Comparison of ENCODE assay signal across 8 mouse cellular contexts in the genomic region with DNA sequence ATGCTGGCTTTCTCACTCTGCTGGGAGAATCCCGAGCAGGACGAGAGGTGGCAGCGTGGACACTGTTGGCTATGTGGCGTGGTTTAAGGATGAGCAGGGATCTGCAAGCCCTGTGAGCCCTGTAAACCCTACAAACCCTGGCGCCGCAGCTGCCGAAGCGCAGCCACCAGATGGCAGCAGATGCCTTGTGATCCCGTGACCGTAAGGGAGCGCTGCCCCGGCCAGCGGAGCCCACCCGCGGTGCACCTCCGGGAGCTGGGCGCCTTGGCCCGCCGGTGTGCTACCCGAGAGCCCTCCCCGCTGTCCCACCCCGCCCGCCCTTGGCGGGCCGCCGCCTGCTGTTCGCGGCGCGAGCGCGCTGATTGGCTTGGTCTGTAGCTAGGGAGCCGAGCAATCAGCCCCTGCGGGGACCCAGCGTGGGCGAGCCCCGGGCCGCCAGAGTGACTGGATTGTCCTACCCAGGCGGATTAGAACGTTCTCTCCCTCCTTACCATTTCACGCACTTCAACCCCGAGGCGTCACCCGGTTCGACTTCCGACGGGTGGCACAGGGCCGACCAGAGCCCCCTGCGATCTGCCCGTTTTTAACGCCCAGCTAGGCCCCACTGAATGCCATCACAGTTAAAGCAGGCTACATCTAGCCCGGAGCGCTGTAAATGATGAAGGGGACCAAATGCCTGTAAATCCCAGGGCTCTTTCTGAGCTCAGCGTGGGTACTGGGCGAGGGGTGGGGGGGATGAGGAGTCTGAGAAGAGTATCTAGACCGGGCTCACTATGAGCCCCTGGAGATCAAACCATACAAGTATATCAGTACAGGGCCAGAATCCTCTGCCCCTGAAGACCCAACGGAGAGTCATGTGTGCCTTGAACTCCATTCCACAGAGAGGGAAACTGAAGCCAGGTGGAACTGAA. TPM values are rescaled to one million over a fixed set of nuclear protein-coding genes. Genes with fewer than 3 reads are reported as not detected.
DNase-seq lines count a peak whose midpoint lies in the region; ATAC-seq lines count a peak whose summit lies in the region.

No protein-coding gene starts in this region.

- H3K4me2 ChIP-seq in lung, embryonic 15.5 days: peak overlapping the region; percentile 94

- WGBS in lung, embryonic 15.5 days: 1% methylated on average over 50 of the region's 57 CpGs

- peak; percentile 93 for ATAC-seq in hematopoietic stem cell, adult 5-6 weeks (replicated peaks in 1 of 2; ENCODE audit: insufficient read depth in 1 of 2, low FRiP score in 2 of 2, low TSS enrichment in 1 of 2, low read depth in 1 of 2, poor library complexity in 2 of 2, severe bottlenecking in 2 of 2)
- peak; percentile 95 for ATAC-seq in lung, embryonic 15.5 days (ENCODE audit: borderline replicate concordance, extremely low read depth, low FRiP score, low TSS enrichment)

- peak overlapping the region; percentile 66 for H3K9ac ChIP-seq in lung, embryonic 15.5 days

- H3K36me3 ChIP-seq in lung, embryonic 15.5 days: no peaks in the 10 kb centered on the region

- DNase-seq in MN1 (ENCODE audit: low spot score): peak; percentile 88
- DNase-seq in cerebellum, adult 8-10 months: peak; percentile 90
- peak; percentile 87 for DNase-seq in forelimb bud, embryonic 11.5 days (ENCODE audit: low read depth, low spot score)
- peak; percentile 87 for DNase-seq in layer of hippocampus, adult 9-10 months (ENCODE audit: low spot score)
- DNase-seq in ovary, adult 18-20 months (ENCODE audit: low spot score): peak; percentile 80
- peak; percentile 87 for DNase-seq in thymus, postnatal 0 days (ENCODE audit: low spot score)

- peak overlapping the region; percentile 55 for H3K4me3 ChIP-seq in lung, embryonic 15.5 days

- H3K27ac ChIP-seq in lung, embryonic 15.5 days: peak overlapping the region; percentile 33; the same call in 1 of the 2 replicates

- no peaks in the 10 kb centered on the region for H3K9me3 ChIP-seq in lung, embryonic 15.5 days

- H3K4me1 ChIP-seq in lung, embryonic 15.5 days: 0 out of 2 replicates have a peak, but pooled peaks cover 2% of the 10 kb centered on the region

- peaks cover 5% of the 10 kb centered on the region; the same call in 1 of the 2 replicates for H3K27me3 ChIP-seq in lung, embryonic 15.5 days

RNA-seq across cellular contexts. Expression of gene Uri1, which starts 38.0 kb away (rescaled TPM):
- 77.0 and 87.2 TPM in 2 replicates for total RNA-seq in hematopoietic stem cell, adult 5-6 weeks (2017)
- polyA plus RNA-seq in lung, embryonic 15.5 days (2015; fragmentation: Nextera tagmentation; extraction: Ambion mirVana): 55.8 and 58.8 TPM in 2 replicates
- polyA plus RNA-seq in thymus, postnatal 0 days (2015; fragmentation: Nextera tagmentation; extraction: Ambion mirVana): 44.2 and 52.1 TPM in 2 replicates

RNA-seq across cellular contexts. Expression of gene Ccne1, which starts 46.0 kb away (rescaled TPM):
- 8.1 and 31.4 TPM in 2 replicates for total RNA-seq in hematopoietic stem cell, adult 5-6 weeks (2017)
- 57.6 and 59.4 TPM in 2 replicates for polyA plus RNA-seq in lung, embryonic 15.5 days (2015; fragmentation: Nextera tagmentation; extraction: Ambion mirVana)
- 35.2 and 36.2 TPM in 2 replicates for polyA plus RNA-seq in thymus, postnatal 0 days (2015; fragmentation: Nextera tagmentation; extraction: Ambion mirVana)

Comparison
In these comparisons a context has a peak if more than half of its experiments do, and no peak if none do; other contexts are left out.
1. Peak in every context shown above with its lines: DNase-seq, ATAC-seq, H3K4me3 ChIP-seq and H3K27ac ChIP-seq.